Mouse (Mus musculus) spleen, postnatal 4 days (tissue): Measurements from ENCODE around the gene Obp1a.

Experiments used
- DNase-seq, 2 experiments: peaks; one replicate each; pipeline ENCODE4 v3.0.0; 2022; ENCODE audit warnings: low spot score in 2 of 2

The Obp1a gene

GRCm38 (mm10) chrX:78091274-78091673 lies at the start of gene Obp1a:
Gene Obp1a, minus strand, starts transcription at chrX:78091374.
- DNase-seq, result no peak

- DNase-seq, result no peak
These were observed 34.0 kb upstream of the Obp1a start, which contains the start of gene Gm5938 for GRCm38 (mm10) chrX:78125167-78125566. Gene Gm5938, plus strand, starts transcription at chrX:78125467.
